Mouse (Mus musculus) cortical plate, adult 2 months (tissue): ENCODE measurements around the gene Cstad. TPM values are rescaled to one million over a fixed set of nuclear protein-coding genes. Genes with fewer than 3 reads are reported as not detected.

Experiments
- H3K27ac ChIP-seq: fragments of 200-500 bp; 2 replicates; pipeline ENCODE4 v1.5.1; 2012; ENCODE audit warnings: low read length, control low read depth, inconsistent platforms; ENCODE audit not compliant: insufficient read depth
- H3K4me1 ChIP-seq: fragments of 200-500 bp; 2 replicates; pipeline ENCODE4 v1.6.1; 2011; ENCODE audit warnings: low read length; ENCODE audit not compliant: control insufficient read depth, insufficient read depth
- H3K4me3 ChIP-seq: fragments of 200-500 bp; 2 replicates; pipeline ENCODE4 v1.5.1; 2011; ENCODE audit warnings: mild to moderate bottlenecking, low read length, control low read depth; ENCODE audit not compliant: insufficient read depth
- CTCF ChIP-seq: fragments of 200-500 bp; IDR thresholded peaks from 2 replicates; pipeline ENCODE4 v1.5.1; 2011; ENCODE audit warnings: mild to moderate bottlenecking, control low read depth, low read length; ENCODE audit not compliant: insufficient read depth; ENCODE audit errors: extremely low read depth
- POLR2A ChIP-seq: fragments of 200-500 bp; IDR thresholded peaks from 2 replicates; pipeline ENCODE4 v1.6.1; 2011; ENCODE audit warnings: mild to moderate bottlenecking, low read length, control low read depth; ENCODE audit not compliant: insufficient read depth; ENCODE audit errors: extremely low read depth
- polyA plus RNA-seq: library from polyadenylated mRNA; depleted of rRNA; stranded (reverse); fragments of >200 nt; gene quantifications from 2 replicates; pipeline ENCODE4 v1.2.3, GENCODE M21; 2012; rRNA removed

Gene Cstad
- polyA plus RNA-seq, 1 experiment: 5.3 TPM

GRCm38 (mm10) chr2:30654158-30654557 is 59.3 kb downstream of the Cstad start:
- H3K4me1 ChIP-seq: peaks cover 22% of the 10 kb centered on the region
- H3K27ac ChIP-seq: peak overlapping the region; percentile 73
- no peak overlapping the region for H3K4me3 ChIP-seq
- TF ChIP-seq POLR2A: no peak
- no peak for TF ChIP-seq CTCF

GRCm38 (mm10) chr2:30654582-30654981 is 59.7 kb downstream of the Cstad start:
- TF ChIP-seq POLR2A (no peak), CTCF (no peak)
- Histone ChIP-seq H3K27ac (peak overlapping the region; percentile 73), H3K4me1 (peaks cover 26% of the 10 kb centered on the region), H3K4me3 (no peak overlapping the region)

GRCm38 (mm10) chr2:30655746-30656145 is 60.9 kb downstream of the Cstad start:
- Histone ChIP-seq H3K4me3 (no peak overlapping the region), H3K27ac (peak overlapping the region; percentile 9; the same call in 1 of the 2 replicates), H3K4me1 (peaks cover 30% of the 10 kb centered on the region)
- no peak for TF ChIP-seq CTCF

- Histone ChIP-seq H3K27ac (peak overlapping the region; percentile 99; the same call in 1 of the 2 replicates), H3K4me3 (no peak overlapping the region), H3K4me1 (peaks cover 28% of the 10 kb centered on the region)
- TF ChIP-seq POLR2A: no peak
Measured at GRCm38 (mm10) chr2:30656711-30657555, 62.1 kb downstream of the Cstad start.

GRCm38 (mm10) chr2:30657674-30658479 is 63.0 kb downstream of the Cstad start:
- peaks cover 27% of the 10 kb centered on the region for H3K4me1 ChIP-seq
- H3K27ac ChIP-seq: peak overlapping the region; percentile 99
- TF ChIP-seq POLR2A: no peak
- no peak for TF ChIP-seq CTCF
- H3K4me3 ChIP-seq: peak overlapping the region; percentile 11

- peaks cover 27% of the 10 kb centered on the region for H3K4me1 ChIP-seq
- TF ChIP-seq POLR2A (peak; percentile 75; the same call in 1 of the 2 replicates), CTCF (no peak)
- peak overlapping the region; percentile 11 for H3K4me3 ChIP-seq
- H3K27ac ChIP-seq: peak overlapping the region; percentile 99
Measured at GRCm38 (mm10) chr2:30658480-30658843, 63.6 kb downstream of the Cstad start.

Other genes with a start within 250 kb of the Cstad start
- gene Sh3glb2, start 235.7 kb upstream of the Cstad start, polyA plus RNA-seq: 520 and 530 TPM in 2 replicates
- gene Miga2, start 230.8 kb upstream of the Cstad start, polyA plus RNA-seq: 85.6 and 97.0 TPM in 2 replicates
- gene Dolpp1, start 202.8 kb upstream of the Cstad start, polyA plus RNA-seq: 32.0 and 35.5 TPM in 2 replicates
- gene Crat, start 179.2 kb upstream of the Cstad start, polyA plus RNA-seq: 44.7 and 50.9 TPM in 2 replicates
- 167 and 176 TPM in 2 replicates for gene Ptpa, start 179.0 kb upstream of the Cstad start, polyA plus RNA-seq
- gene Ier5l, start 120.8 kb upstream of the Cstad start, polyA plus RNA-seq: 19.5 and 22.1 TPM in 2 replicates
- 13.5 and 17.5 TPM in 2 replicates for gene 1700001O22Rik, start 208.6 kb downstream of the Cstad start, polyA plus RNA-seq
- gene Ntmt1, start 212.8 kb downstream of the Cstad start, polyA plus RNA-seq: 47.1 TPM in 2 replicates
- gene Asb6, start 235.3 kb downstream of the Cstad start, polyA plus RNA-seq: 44.1 and 45.8 TPM in 2 replicates
- 2.3 and 2.7 TPM in 2 replicates for gene Prrx2, start 239.9 kb downstream of the Cstad start, polyA plus RNA-seq